Mouse (Mus musculus) ES-CJ7 (cell line): ENCODE results near the gene Mei4.
A peak's percentile ranks its signal among the peaks of the same experiment; 100 is the strongest.

Experiments used
- DNase-seq: peaks from one replicate; pipeline ENCODE4 v3.0.0; 2011; ENCODE audit warnings: low read depth, low spot score

The Mei4 gene

GRCm38 (mm10) chr9:82136119-82136518, 272.6 kb downstream of the Mei4 start:
- DNase-seq: no peak

DNA sequence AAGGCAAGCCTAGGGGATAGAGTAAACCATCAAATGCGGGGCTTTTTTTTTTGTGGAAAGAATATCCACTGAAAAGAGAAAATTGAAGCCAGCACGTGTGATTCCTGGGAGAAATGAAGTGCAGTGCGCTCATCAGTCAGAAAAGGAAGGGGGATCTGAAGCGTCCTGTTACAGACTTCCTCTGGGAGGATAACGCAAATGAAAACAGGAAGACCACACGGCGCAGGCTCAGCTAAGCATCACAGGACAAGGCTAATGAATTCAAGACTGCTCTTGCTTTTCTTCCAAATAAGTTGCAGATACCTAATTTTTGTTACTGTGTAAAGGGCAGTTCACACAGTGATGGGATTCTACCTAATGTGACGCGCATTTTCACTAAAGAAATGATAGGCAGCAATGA, 296.7 kb downstream of the Mei4 start:
- peak; percentile 2 for DNase-seq

GRCm38 (mm10) chr9:82162415-82162814, 298.9 kb downstream of the Mei4 start:
- DNase-seq: no peak

GRCm38 (mm10) chr9:82217976-82218375, 354.5 kb downstream of the Mei4 start:
- no peak for DNase-seq

- DNase-seq: peak; percentile 45
These were observed 384.4 kb downstream of the Mei4 start for GRCm38 (mm10) chr9:82247695-82248445.
